Mouse (Mus musculus) ovary, postnatal 10 days (tissue): ENCODE measurements around the gene Smc1a.

Experiments
- DNase-seq: peaks from one replicate; pipeline ENCODE4 v3.0.0; 2022; ENCODE audit warnings: low spot score

Gene Smc1a

GRCm38 (mm10) chrX:152016151-152017145, at the start of gene Smc1a, which contains the start of gene Ribc1:
Smc1a (plus strand) TSS chrX:152016428.
Ribc1 (minus strand) TSS chrX:152016295.
- peak; percentile 53 for DNase-seq

DNA sequence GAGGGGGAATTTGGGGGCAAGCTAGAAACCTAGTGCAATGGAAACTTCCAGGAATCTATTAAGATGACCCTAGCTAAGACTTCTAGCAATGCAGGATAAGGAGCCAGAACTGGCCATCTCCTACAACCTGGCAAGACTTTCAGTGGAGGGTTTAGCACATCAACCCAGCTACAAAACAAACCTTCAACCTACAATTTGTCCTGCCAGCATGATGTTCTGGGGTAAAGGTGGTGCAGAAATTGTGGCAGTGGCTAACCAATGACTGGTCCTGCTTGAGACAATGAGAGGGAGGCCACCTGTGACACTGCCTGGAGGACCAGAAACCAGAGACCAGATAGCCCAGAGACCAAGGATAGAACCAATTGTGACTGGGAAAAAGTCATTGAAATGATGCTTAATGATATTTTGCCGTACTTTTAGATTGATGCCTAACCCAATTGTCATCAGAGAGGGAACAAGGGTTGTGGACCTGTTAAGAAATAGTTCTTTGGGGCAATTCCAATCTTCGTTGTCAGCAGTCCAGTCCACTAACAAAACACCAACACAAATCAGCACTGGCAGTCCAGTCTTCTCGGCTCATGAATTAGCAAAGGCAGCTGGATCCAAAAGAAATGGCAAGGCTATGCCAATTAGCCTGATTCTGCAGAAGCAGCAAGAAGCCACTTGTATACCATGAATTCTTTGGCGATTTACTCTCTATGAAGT, 17.1 kb upstream of the Smc1a start:
- DNase-seq: no peak

DNA sequence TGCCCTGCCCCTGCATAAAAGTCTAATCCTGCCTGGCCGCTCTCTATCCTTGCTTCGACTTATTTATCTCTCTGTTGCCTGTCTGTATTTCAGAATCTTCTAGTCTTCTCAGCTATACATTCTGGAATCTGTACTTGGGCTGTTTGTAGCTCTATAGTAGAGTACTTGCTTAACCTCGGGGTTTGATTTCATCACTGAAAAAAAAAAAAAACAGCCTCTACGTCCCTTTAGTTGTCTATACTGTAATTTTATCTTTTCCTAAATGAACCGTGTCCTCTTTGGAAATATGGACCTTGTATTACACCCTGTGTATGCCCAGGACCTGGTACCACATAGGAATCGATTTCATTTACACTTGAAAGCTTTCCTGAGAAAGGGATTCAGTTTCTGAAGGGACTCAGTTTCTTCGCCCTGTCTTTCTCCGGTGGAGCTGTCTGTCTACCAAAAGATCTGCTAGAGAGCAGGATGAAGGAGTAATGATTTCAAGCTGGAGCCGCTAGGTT, 15.0 kb upstream of the Smc1a start:
- no peak for DNase-seq

- DNase-seq: peak; percentile 35
These were observed 14.2 kb upstream of the Smc1a start, which contains the start of gene Hsd17b10 for GRCm38 (mm10) chrX:152001737-152002710. Hsd17b10 (plus strand) TSS chrX:152001845.

DNA sequence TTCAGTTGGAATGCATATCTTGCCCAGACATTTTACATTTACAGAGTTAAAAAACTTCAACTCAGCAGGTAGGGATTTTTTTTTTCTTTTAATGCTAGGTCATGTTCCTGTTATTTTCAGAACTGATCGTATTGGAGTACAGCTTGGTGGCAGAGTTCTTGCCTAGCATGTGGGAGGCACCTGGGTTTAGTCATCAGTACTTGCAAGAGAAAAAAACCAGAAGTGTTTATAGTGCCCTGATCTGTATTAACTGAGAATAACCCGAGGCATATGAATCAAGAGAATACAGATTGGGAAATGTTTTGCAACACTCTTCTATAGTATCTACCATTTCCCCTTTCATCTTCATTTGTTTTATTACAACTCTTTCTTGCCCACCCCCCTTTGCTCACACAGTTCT, 13.4 kb upstream of the Smc1a start:
- DNase-seq: no peak

- no peak for DNase-seq
These were observed 8.4 kb upstream of the Smc1a start for GRCm38 (mm10) chrX:152007863-152008262.

- DNase-seq: no peak
These were observed 477 bp upstream of the Smc1a start for GRCm38 (mm10) chrX:152015752-152016150.

GRCm38 (mm10) chrX:152017186-152017585, 958 bp downstream of the Smc1a start:
- DNase-seq: no peak

- no peak for DNase-seq
These were observed 3.1 kb downstream of the Smc1a start for GRCm38 (mm10) chrX:152019294-152019693.

GRCm38 (mm10) chrX:152039865-152040264, 23.6 kb downstream of the Smc1a start:
- DNase-seq: no peak

DNA sequence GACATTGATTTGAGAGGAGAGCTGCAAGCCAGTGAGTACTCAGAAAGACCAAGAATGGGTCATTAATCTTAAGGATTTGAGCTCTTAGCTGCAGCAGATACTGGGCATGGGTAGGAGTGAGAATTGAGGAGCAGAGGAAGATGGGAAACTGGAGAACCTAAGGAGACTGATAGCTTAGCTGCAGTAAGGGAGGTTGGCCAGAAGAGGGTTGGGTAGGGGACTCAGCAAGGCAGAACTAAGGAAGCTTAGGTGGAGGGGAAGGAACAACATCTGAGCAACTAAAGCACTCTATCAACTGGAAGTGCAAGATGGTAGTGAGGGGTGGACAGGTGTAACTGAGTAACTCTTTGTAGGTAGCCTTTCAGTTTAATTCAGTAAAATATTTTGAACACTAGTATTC, 31.0 kb downstream of the Smc1a start:
- no peak for DNase-seq

DNA sequence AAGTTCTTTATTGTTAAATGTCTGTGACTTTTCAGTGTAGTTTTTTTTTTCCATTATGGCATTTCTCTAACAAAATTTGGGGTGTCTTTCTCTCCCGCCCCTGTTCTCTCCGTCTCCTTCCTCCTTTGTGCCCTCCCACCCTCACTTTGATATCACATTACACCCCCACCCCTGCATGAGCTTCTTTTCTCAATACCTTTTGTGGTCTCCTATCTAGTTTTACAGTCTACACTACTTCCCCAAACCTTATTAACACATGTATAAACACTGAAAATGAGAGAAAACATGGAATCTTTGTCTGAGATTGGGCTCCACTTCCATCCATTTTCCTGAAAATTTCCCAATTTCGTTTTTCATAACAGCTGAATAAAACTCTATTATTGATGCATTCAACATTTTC, 36.3 kb downstream of the Smc1a start:
- DNase-seq: no peak

GRCm38 (mm10) chrX:152054094-152054493, 37.9 kb downstream of the Smc1a start:
- no peak for DNase-seq

GRCm38 (mm10) chrX:152065674-152066073, 49.4 kb downstream of the Smc1a start:
- DNase-seq: no peak

GRCm38 (mm10) chrX:152067789-152068188, 51.6 kb downstream of the Smc1a start:
- DNase-seq: no peak

DNA sequence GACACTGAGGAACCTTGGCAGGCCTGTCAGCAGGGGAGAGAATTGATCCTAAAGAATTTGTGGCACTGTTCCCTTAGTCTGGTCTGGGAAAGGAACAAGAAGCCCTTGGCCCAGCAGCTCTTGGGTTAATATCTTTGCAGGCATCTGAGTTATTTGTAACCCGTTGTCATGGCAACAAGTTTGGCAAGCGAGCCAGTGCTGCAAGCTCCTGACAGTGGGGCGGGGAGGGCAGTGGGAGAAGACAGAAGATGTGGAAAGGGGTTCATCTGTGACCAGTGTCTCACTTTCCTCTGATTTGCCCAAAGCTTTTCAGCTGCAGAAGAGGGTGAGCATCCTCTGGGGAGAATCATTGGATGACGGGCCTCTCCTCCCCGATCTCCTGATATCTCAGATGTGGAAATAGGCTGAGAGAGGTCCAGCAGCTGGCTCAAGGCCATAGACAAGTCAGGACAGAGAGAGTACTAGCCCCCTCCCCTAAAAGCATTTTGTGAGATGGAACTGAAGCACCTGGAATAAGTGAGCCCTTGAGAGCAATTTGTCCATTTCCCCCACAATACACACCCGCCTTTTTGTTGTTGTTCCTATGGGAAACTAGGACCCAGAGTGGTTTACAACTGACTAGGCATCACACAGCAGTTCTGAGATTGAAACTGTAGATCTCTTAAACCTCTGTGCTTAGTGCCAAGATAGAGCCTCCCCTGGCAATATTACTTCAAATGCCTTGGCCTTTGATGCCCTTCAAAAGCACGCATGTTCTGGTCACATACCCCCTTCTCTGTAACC, 73.8 kb downstream of the Smc1a start:
- peak; percentile 2 for DNase-seq

DNA sequence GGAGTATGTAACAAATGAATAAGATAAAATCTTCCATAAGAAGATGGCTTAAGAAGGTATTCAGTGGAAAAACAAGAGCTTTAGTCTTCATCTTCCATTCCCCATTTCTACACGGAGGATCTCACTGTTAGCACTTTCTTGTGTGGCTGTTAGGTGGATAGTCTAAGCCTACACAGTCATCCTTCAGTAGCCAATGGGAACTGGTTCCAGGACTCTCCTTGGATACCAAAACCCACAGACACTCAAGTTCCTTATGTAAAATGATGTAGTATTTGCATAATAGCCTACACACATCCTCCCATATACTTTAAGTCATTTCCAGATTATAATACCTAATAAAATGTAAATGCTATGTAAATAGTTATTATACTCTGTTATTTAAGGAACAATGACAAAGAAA, 81.3 kb downstream of the Smc1a start:
- no peak for DNase-seq
